Mouse (Mus musculus): Measurements from ENCODE around the gene Aip. TPM values are rescaled to one million over a fixed set of nuclear protein-coding genes. Genes with fewer than 3 reads are reported as not detected.

The Aip gene
- polyA plus RNA-seq, 1 experiment from 2014 or later, result 47.0 TPM

DNA sequence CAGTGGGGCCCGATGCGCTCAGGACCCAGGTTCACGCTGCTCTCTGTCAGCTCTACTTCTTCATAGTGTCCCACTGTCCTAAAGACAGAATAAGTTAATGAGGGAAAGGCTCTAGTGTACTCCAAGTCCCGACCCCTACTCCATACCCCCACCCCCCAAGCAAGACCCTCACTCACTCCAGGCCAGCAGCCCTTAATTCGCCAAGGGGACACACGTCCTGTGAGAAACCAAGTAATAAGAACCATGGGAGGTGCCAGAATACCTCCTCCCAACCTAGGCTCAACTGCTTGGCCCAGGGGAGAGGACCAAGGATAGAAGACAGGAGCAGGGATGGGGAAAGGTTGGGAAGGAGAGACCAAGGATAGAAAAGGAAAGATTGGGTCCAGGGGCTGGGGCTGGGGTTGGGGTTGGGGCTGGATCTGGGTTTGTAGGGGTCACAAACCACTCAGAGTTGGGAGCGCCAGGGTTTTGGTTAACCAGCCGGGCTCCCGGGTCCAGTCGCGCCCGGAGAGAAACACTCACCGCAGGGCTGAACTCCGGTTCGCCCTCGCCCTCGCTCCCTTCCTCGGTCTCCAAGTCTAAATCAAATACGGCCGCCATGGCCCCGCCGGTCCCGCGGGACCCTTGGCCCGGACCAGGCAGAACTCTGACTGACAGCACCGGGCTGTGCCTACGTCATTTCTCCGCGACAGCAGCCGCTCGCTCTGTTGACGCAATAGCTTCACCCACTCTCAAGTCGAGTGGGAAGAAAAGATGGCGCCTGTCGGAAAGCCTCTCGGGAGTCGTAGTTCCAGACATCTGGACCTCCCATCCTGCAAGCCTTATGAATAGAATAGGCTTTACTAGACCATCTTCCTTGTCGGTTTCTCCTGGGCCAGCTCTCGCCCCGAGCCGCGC, 37.2 kb upstream of the Aip start, which contains the start of gene Rps6kb2:
Rps6kb2 (minus strand) TSS at position 709 of the 897 bp plus-strand sequence.
- ATAC-seq (ENCODE audit: low FRiP score, low TSS enrichment) (peak; percentile 86), DNase-seq (ENCODE audit: low spot score) (peak; percentile 95)
- Histone ChIP-seq H3K4me2 (replicated peaks; ENCODE audit: low read depth) (peak within 1 kb of the TSS; percentile 95), H3K9ac (ENCODE audit: low read length) (peak within 1 kb of the TSS; percentile 80), H3K4me1 (replicated peaks; ENCODE audit: control insufficient read depth, insufficient read depth) (no peaks in the 10 kb centered on the region), H3K36me3 (ENCODE audit: control insufficient read depth, insufficient read depth, low read length) (peaks cover 19% of the 10 kb centered on the region), H3K27me3 (ENCODE audit: control insufficient read depth, insufficient read depth, low read length) (no peaks in the 10 kb centered on the region), H3K9me3 (ENCODE audit: control insufficient read depth, low read length) (no peaks in the 10 kb centered on the region), H3K27ac (replicated peaks) (0 out of 2 replicates have a peak within 1 kb of the TSS, but pooled peaks have one; percentile 40), H3K4me3 (ENCODE audit: low read depth, low read length) (peak within 1 kb of the TSS; percentile 70)
- 7% methylated on average over 41 of the region's 42 CpGs for WGBS
- no peak for TF ChIP-seq EP300 (optimal IDR thresholded peaks at IDR 0.05)

DNA sequence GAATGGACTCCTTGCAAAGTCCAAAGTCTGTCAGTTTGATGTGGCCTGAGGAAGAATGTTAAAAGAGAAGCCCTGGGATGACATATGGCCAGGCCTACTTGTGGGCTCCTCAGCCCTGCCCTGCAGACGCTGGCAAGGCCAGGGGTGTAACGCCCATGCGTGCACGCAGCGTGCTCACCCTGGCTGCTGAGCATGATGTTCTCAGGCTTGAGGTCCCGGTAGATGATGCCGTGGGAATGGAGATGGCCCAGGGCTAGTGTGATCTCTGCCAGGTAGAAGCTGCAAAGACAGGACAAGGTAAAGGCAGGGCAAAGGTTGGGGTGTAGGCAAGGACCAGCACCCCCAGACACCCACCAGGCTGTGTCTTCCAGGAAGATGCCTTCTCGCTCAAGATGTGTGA, 33.4 kb upstream of the Aip start:
- H3K36me3 ChIP-seq (ENCODE audit: control insufficient read depth, insufficient read depth, low read length), result peaks cover 27% of the 10 kb centered on the region
- WGBS, result 95% methylated on average over 8 of the region's 8 CpGs

DNA sequence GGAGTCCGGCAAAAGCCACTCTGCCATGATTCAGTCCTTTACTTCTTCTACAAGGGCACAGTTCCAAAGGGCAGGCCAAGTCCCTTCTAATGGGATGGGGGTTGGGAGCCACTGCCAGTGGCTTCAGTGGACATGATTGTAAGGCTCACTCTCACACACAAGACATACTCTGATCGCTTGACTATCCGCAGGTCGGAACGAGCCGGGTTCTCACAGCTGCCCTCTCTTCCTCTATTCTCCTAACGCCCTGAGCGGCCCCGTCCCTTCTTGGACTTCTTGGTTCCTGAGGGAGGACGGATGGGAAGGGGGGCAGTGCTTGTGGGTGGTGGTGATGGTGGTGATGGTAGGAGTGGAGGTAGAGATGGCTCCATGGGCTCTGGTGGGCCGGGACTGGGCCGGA, 31.1 kb upstream of the Aip start:
- ATAC-seq (ENCODE audit: low FRiP score, low TSS enrichment), result no peak
- no peak overlapping the region for H3K9ac ChIP-seq (ENCODE audit: low read length)
- peaks cover 33% of the 10 kb centered on the region for H3K36me3 ChIP-seq (ENCODE audit: control insufficient read depth, insufficient read depth, low read length)
- no peak for DNase-seq (ENCODE audit: low spot score)
- no peak overlapping the region for H3K27ac ChIP-seq (replicated peaks)
- no peak overlapping the region for H3K4me2 ChIP-seq (replicated peaks; ENCODE audit: low read depth)
- H3K9me3 ChIP-seq (ENCODE audit: control insufficient read depth, low read length), result no peaks in the 10 kb centered on the region
- H3K27me3 ChIP-seq (ENCODE audit: control insufficient read depth, insufficient read depth, low read length), result no peaks in the 10 kb centered on the region
- H3K4me1 ChIP-seq (replicated peaks; ENCODE audit: control insufficient read depth, insufficient read depth), result no peaks in the 10 kb centered on the region
- TF ChIP-seq CTCF (IDR thresholded peaks at IDR 0.05; ENCODE audit: low read depth), result no peak
- no peak for TF ChIP-seq EP300 (optimal IDR thresholded peaks at IDR 0.05)
- H3K4me3 ChIP-seq (ENCODE audit: low read depth, low read length), result no peak overlapping the region
- 90% methylated on average over 12 of the region's 12 CpGs for WGBS

More for the DNA sequence above, 33.4 kb upstream of the Aip start:
- DNase-seq (ENCODE audit: low spot score) (no peak), ATAC-seq (ENCODE audit: low FRiP score, low TSS enrichment) (no peak)
- H3K4me2 ChIP-seq (replicated peaks; ENCODE audit: low read depth), result no peak overlapping the region
- H3K9me3 ChIP-seq (ENCODE audit: control insufficient read depth, low read length), result no peaks in the 10 kb centered on the region
- TF ChIP-seq CTCF (IDR thresholded peaks at IDR 0.05; ENCODE audit: low read depth), result no peak
- TF ChIP-seq EP300 (optimal IDR thresholded peaks at IDR 0.05), result no peak
- H3K9ac ChIP-seq (ENCODE audit: low read length), result no peak overlapping the region
- no peak overlapping the region for H3K4me3 ChIP-seq (ENCODE audit: low read depth, low read length)
- no peak overlapping the region for H3K27ac ChIP-seq (replicated peaks)
- H3K27me3 ChIP-seq (ENCODE audit: control insufficient read depth, insufficient read depth, low read length), result no peaks in the 10 kb centered on the region
- H3K4me1 ChIP-seq (replicated peaks; ENCODE audit: control insufficient read depth, insufficient read depth), result no peaks in the 10 kb centered on the region

DNA sequence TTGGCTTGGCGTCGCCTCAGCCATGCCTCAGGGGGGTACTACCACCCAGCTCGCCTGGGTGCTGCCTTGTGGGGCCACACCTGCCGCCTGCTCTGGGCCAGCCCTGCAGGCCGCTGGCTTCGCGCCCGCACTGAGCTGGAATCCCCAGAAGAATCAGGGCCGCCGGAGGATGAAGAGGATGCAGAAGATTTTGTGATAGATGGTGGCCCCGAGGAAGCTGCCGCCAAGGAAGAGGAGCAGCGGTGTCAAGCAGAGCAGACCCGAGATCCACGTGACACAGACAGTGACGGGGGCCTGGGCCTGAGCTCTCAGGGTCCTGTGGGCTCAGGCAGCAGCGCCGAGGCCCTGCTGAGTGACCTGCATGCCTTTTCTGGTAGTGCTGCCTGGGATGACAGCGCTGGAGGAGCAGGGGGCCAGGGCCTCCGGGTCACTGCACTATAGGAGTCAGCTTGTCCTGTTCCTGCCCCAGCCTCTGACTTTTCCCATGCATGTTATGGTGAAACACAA, 30.5 kb upstream of the Aip start:
- H3K4me1 ChIP-seq (replicated peaks; ENCODE audit: control insufficient read depth, insufficient read depth), result no peaks in the 10 kb centered on the region
- H3K27me3 ChIP-seq (ENCODE audit: control insufficient read depth, insufficient read depth, low read length), result no peaks in the 10 kb centered on the region
- ATAC-seq (ENCODE audit: low FRiP score, low TSS enrichment) (no peak), DNase-seq (ENCODE audit: low spot score) (no peak)
- no peak overlapping the region for H3K27ac ChIP-seq (replicated peaks)
- peaks cover 30% of the 10 kb centered on the region for H3K36me3 ChIP-seq (ENCODE audit: control insufficient read depth, insufficient read depth, low read length)
- no peak overlapping the region for H3K4me3 ChIP-seq (ENCODE audit: low read depth, low read length)
- no peaks in the 10 kb centered on the region for H3K9me3 ChIP-seq (ENCODE audit: control insufficient read depth, low read length)
- no peak overlapping the region for H3K4me2 ChIP-seq (replicated peaks; ENCODE audit: low read depth)
- 71% methylated on average over 20 of the region's 20 CpGs for WGBS
- no peak overlapping the region for H3K9ac ChIP-seq (ENCODE audit: low read length)
- no peak for TF ChIP-seq CTCF (IDR thresholded peaks at IDR 0.05; ENCODE audit: low read depth)
- TF ChIP-seq EP300 (optimal IDR thresholded peaks at IDR 0.05), result no peak

DNA sequence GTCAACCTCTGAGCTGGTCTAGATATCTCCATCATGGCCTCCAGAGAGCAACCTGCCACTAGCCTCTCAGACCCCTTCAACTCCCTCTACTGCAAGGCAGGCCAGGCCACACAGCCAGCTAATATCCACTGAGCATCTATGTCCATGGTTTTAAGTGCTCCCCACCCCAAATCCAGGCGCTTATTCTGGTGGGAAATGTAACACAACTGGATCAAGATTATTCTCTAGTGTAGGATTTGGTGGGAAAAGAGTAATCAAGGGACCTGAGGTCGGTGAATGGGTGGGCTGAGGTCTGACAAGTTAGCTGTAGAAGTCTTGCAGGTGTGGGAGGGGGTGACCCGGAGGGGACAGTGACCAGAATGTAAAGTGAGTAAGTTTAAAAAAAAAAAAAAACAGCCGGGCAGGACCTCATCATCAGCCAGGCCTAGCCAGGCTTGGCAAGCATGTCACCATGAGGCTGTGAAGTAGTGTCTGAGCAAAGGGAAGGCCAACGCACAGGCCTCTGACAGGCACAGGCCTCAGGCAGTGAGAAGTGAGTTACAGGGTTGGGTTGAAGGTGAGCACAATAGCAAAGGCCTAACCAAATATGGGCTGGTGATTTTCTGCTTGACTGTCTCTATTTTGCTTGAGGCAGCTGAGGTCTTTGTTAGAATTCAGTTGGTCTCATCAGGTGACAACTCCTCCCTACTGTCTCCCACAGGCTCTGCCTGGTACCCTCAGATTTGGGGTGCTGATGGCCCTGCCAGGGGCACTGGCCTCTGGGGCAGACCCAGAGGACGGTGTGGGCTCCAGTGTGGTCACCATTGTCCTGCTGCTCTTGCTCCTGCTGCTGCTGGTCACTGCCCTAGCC, 29.8 kb upstream of the Aip start:
- DNase-seq (ENCODE audit: low spot score) (no peak), ATAC-seq (ENCODE audit: low FRiP score, low TSS enrichment) (no peak)
- no peak overlapping the region for H3K9ac ChIP-seq (ENCODE audit: low read length)
- peaks cover 34% of the 10 kb centered on the region for H3K36me3 ChIP-seq (ENCODE audit: control insufficient read depth, insufficient read depth, low read length)
- no peak overlapping the region for H3K4me2 ChIP-seq (replicated peaks; ENCODE audit: low read depth)
- H3K27ac ChIP-seq (replicated peaks), result no peak overlapping the region
- no peaks in the 10 kb centered on the region for H3K27me3 ChIP-seq (ENCODE audit: control insufficient read depth, insufficient read depth, low read length)
- H3K4me1 ChIP-seq (replicated peaks; ENCODE audit: control insufficient read depth, insufficient read depth), result no peaks in the 10 kb centered on the region
- no peaks in the 10 kb centered on the region for H3K9me3 ChIP-seq (ENCODE audit: control insufficient read depth, low read length)
- TF ChIP-seq EP300 (optimal IDR thresholded peaks at IDR 0.05), result no peak
- no peak for TF ChIP-seq CTCF (IDR thresholded peaks at IDR 0.05; ENCODE audit: low read depth)
- WGBS, result 80% methylated on average over 6 of the region's 6 CpGs
- no peak overlapping the region for H3K4me3 ChIP-seq (ENCODE audit: low read depth, low read length)

All from stomach, postnatal 0 days (tissue).